Mouse (Mus musculus) small intestine, adult 2 months (tissue): Measurements from ENCODE around the gene Ablim1. TPM values are rescaled to one million over a fixed set of nuclear protein-coding genes. Genes with fewer than 3 reads are reported as not detected.

ENCODE experiments used
- H3K27ac ChIP-seq: fragments of 200-500 bp; 2 replicates; pipeline ENCODE4 v1.5.1; 2012; ENCODE audit warnings: low read depth, low read length, control low read depth, inconsistent platforms; ENCODE audit not compliant: insufficient read depth
- H3K27me3 ChIP-seq: fragments of 200-500 bp; 2 replicates; pipeline ENCODE4 v1.6.1; 2012; ENCODE audit warnings: mild to moderate bottlenecking, moderate library complexity, low read length, inconsistent platforms; ENCODE audit not compliant: control insufficient read depth, insufficient read depth
- H3K36me3 ChIP-seq: fragments of 200-500 bp; 2 replicates; pipeline ENCODE4 v1.6.1; 2012; ENCODE audit warnings: mild to moderate bottlenecking, low read length, control low read depth, inconsistent platforms; ENCODE audit not compliant: control insufficient read depth, insufficient read depth
- H3K4me1 ChIP-seq: fragments of 200-500 bp; 2 replicates; pipeline ENCODE4 v1.6.1; 2012; ENCODE audit warnings: low read length, inconsistent platforms, mixed read lengths; ENCODE audit not compliant: control insufficient read depth, insufficient read depth, insufficient read length
- H3K4me3 ChIP-seq: fragments of 200-500 bp; 2 replicates; pipeline ENCODE4 v1.5.1; 2012; ENCODE audit warnings: low read depth, mild to moderate bottlenecking, control low read depth, inconsistent platforms, low read length, moderate library complexity
- CTCF ChIP-seq: fragments of 200-500 bp; IDR thresholded peaks from 2 replicates; pipeline ENCODE4 v1.5.1; 2012; ENCODE audit warnings: low read depth, mild to moderate bottlenecking, control low read depth, inconsistent platforms, low read length, moderate library complexity, mixed read lengths; ENCODE audit not compliant: insufficient replicate concordance, insufficient read length; ENCODE audit errors: extremely low read depth
- POLR2A ChIP-seq: fragments of 200-500 bp; IDR thresholded peaks from 2 replicates; pipeline ENCODE4 v1.6.1; 2012; ENCODE audit warnings: low read depth, mild to moderate bottlenecking, control low read depth, inconsistent platforms, low read length, moderate library complexity
- WGBS: fragments of 180-500 bp; shearing (Covaris S2); methylation state at CpG from one replicate; pipeline ENCODE4 v1.1.7; 2018; 5-methylcytosine and 5-hydroxymethylcytosine counted together
- polyA plus RNA-seq: library from polyadenylated mRNA; depleted of rRNA; stranded (reverse); fragments of >200 nt; gene quantifications from 2 replicates; pipeline ENCODE4 v1.2.3, GENCODE M21; 2012

Ablim1 gene
- polyA plus RNA-seq, 1 experiment, result 47.2 TPM

GRCm38 (mm10) chr19:57155121-57155884, 159.4 kb downstream of the Ablim1 start:
- H3K4me3 ChIP-seq, result no peak overlapping the region
- WGBS, result 79% methylated on average over 14 of the region's 14 CpGs
- H3K27ac ChIP-seq, result no peak overlapping the region
- no peaks in the 10 kb centered on the region for H3K27me3 ChIP-seq
- H3K4me1 ChIP-seq, result no peaks in the 10 kb centered on the region; the same call in 1 of the 2 replicates
- peaks cover 2% of the 10 kb centered on the region; the same call in 1 of the 2 replicates for H3K36me3 ChIP-seq
- no peak for TF ChIP-seq POLR2A
- TF ChIP-seq CTCF, result no peak

- Histone ChIP-seq H3K4me3 (no peak overlapping the region), H3K4me1 (no peaks in the 10 kb centered on the region; the same call in 1 of the 2 replicates), H3K27ac (no peak overlapping the region), H3K27me3 (no peaks in the 10 kb centered on the region), H3K36me3 (peaks cover 2% of the 10 kb centered on the region; the same call in 1 of the 2 replicates)
- 65% methylated on average over 9 of the region's 9 CpGs for WGBS
- TF ChIP-seq POLR2A (no peak), CTCF (no peak)
Observed at GRCm38 (mm10) chr19:57152357-57152756, 162.4 kb downstream of the Ablim1 start.

- H3K27me3 ChIP-seq, result no peaks in the 10 kb centered on the region
- H3K27ac ChIP-seq, result no peak overlapping the region
- no peak overlapping the region for H3K4me3 ChIP-seq
- H3K4me1 ChIP-seq, result no peaks in the 10 kb centered on the region; the same call in 1 of the 2 replicates
- WGBS, result 79% methylated on average over 9 of the region's 9 CpGs
- H3K36me3 ChIP-seq, result peaks cover 2% of the 10 kb centered on the region; the same call in 1 of the 2 replicates
- no peak for TF ChIP-seq CTCF
- TF ChIP-seq POLR2A, result no peak
Observed at GRCm38 (mm10) chr19:57151504-57151903, 163.2 kb downstream of the Ablim1 start.

DNA sequence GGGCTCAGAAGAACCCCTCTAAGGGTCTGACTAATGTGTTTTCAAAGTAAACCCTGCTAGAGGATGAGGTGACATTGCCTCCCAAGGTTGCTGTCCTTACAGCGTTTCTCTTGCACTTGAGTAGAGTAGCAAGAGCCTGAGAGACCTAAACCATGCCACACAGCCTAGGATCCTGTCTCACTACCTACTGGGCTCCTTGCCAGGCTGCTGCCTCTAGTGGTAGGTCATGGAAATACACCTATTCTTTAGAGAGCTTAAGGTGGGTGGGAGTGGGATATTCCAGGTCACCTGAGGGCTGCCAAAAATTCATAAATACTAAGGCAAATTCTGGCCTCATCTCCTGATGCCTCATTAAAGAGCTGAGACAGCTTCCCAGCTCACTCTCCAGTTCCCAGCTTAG, 164.4 kb downstream of the Ablim1 start:
- H3K4me3 ChIP-seq, result no peak overlapping the region
- WGBS, result 17% methylated on average over 1 of the region's 1 CpGs
- H3K4me1 ChIP-seq, result no peaks in the 10 kb centered on the region; the same call in 1 of the 2 replicates
- no peak overlapping the region for H3K27ac ChIP-seq
- no peak for TF ChIP-seq POLR2A
- peak; percentile 72; the same call in 1 of the 2 replicates for TF ChIP-seq CTCF
- H3K27me3 ChIP-seq, result no peaks in the 10 kb centered on the region
- H3K36me3 ChIP-seq, result peaks cover 2% of the 10 kb centered on the region; the same call in 1 of the 2 replicates

GRCm38 (mm10) chr19:57147746-57148145, 167.0 kb downstream of the Ablim1 start:
- WGBS, result 25% methylated on average over 6 of the region's 6 CpGs
- peaks cover 2% of the 10 kb centered on the region; the same call in 1 of the 2 replicates for H3K36me3 ChIP-seq
- no peak overlapping the region for H3K4me3 ChIP-seq
- TF ChIP-seq CTCF (no peak), POLR2A (no peak)
- H3K4me1 ChIP-seq, result peaks cover 5% of the 10 kb centered on the region
- no peaks in the 10 kb centered on the region for H3K27me3 ChIP-seq
- no peak overlapping the region for H3K27ac ChIP-seq

DNA sequence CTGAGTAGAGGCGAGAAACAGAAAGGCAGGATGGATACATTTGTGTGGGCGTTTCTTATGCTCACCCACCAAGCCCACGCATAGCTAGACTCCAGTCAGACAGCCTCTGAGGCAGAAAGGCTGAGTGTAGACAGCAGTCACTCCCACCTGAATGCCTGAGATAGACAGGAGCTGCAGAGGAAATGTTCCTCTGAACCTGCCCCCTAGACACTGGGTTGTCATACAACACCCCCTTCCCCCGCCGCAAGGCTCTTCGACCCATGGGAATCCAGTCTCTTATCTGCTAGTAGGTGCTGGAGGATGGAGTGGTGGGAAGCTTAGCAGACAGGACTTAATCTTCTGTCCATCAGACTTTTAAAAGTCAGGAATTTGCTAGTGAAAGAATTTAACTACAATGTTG, 167.8 kb downstream of the Ablim1 start:
- no peak overlapping the region for H3K4me3 ChIP-seq
- H3K36me3 ChIP-seq, result no peaks in the 10 kb centered on the region
- peaks cover 5% of the 10 kb centered on the region for H3K4me1 ChIP-seq
- H3K27me3 ChIP-seq, result no peaks in the 10 kb centered on the region
- 88% methylated on average over 6 of the region's 6 CpGs for WGBS
- TF ChIP-seq POLR2A (no peak), CTCF (no peak)
- no peak overlapping the region for H3K27ac ChIP-seq

DNA sequence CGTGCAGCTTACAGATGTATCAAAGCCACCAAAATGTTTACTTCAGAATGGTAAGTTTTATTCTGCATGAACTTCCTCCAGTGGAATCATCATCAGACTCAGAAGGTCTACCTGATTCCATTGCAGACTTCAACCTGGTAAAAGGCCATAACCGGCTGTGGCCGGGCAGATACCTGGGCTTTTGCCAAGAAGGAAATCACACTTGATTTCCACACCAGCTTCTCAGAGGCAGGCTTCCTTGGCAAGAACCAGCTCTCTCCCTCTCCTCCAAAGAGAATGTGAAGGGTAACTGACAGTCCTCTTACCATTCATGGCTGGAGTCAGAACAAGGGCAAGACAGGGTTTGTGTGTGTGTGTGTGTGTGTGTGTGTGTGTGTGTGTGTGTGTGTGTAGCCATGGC, 171.1 kb downstream of the Ablim1 start:
- TF ChIP-seq CTCF (no peak), POLR2A (no peak)
- H3K27me3 ChIP-seq, result no peaks in the 10 kb centered on the region
- 0 out of 2 replicates have a peak overlapping the region, but pooled peaks have one; percentile 33 for H3K27ac ChIP-seq
- WGBS, result 15% methylated on average over 3 of the region's 3 CpGs
- H3K4me1 ChIP-seq, result peaks cover 5% of the 10 kb centered on the region
- no peak overlapping the region for H3K4me3 ChIP-seq
- no peaks in the 10 kb centered on the region for H3K36me3 ChIP-seq
